Mouse (Mus musculus): ENCODE measurements around the gene Hinfp. TPM values are rescaled to one million over a fixed set of nuclear protein-coding genes. Genes with fewer than 3 reads are reported as not detected.

Hinfp gene
- polyA plus RNA-seq, 1 experiment from 2014 or later, result 14.9 TPM

- H3K4me1 ChIP-seq, result peaks cover 31% of the 10 kb centered on the region
- peak overlapping the region; percentile 98 for H3K4me2 ChIP-seq
- H3K36me3 ChIP-seq, result peaks cover 30% of the 10 kb centered on the region
- peak overlapping the region; percentile 66 for H3K27ac ChIP-seq (replicated peaks)
- H3K9ac ChIP-seq, result peak overlapping the region; percentile 95
- ATAC-seq (ENCODE audit: extremely low read depth, insufficient number of reproducible peaks, low FRiP score, low TSS enrichment), result no peak
- H3K4me3 ChIP-seq, result peak overlapping the region; percentile 94
- 3% methylated on average over 37 of the region's 37 CpGs for WGBS
- no peaks in the 10 kb centered on the region for H3K9me3 ChIP-seq
- H3K27me3 ChIP-seq (replicated peaks), result no peaks in the 10 kb centered on the region
Measured at GRCm38 (mm10) chr9:44319105-44319886, 13.8 kb upstream of the Hinfp start.

GRCm38 (mm10) chr9:44318826-44319095 lies 13.3 kb upstream of the Hinfp start:
- Histone ChIP-seq H3K27ac (replicated peaks) (no peak overlapping the region), H3K9ac (peak overlapping the region; percentile 95), H3K9me3 (no peaks in the 10 kb centered on the region), H3K4me2 (peak overlapping the region; percentile 98), H3K4me3 (peak overlapping the region; percentile 94), H3K27me3 (replicated peaks) (no peaks in the 10 kb centered on the region), H3K36me3 (peaks cover 36% of the 10 kb centered on the region), H3K4me1 (peaks cover 31% of the 10 kb centered on the region)
- 28% methylated on average over 3 of the region's 3 CpGs for WGBS
- ATAC-seq (ENCODE audit: extremely low read depth, insufficient number of reproducible peaks, low FRiP score, low TSS enrichment), result no peak

DNA sequence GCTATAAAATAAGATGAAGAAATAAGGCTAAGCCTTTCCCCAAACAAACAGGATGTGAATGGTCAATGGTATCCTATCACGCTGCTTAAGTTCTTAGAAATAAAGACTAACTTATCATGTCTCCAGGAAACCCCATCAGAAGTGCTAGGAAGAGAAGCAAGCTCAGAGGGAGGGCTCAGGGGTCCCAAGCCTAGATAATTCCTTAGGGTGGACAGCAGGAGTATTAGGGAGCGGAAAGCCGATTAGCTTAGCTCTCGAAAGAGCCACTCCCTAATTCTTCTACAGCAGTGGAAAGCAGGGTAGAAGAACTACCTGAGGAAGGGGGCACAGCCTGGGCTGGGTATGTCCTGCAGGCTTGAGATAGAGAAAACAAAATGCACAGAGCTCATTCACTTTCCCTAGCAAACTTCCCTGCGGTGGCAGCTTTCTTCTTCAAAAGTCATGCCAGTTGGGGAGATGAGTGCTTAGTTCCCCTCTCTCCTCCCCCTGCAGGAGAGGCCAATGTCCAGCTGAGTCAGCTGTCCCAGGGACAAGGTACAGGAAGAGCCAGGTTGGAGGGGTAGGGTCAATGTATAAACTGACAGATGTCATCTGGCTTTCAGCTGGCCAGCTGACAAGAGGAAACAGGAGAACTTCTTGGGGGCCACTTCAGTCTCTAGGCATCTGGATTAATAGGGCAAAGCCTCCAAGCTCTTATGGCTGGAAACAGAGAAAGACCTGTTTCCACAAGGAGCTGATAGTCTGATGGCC lies 12.8 kb upstream of the Hinfp start:
- no peak overlapping the region for H3K27ac ChIP-seq (replicated peaks)
- peaks cover 31% of the 10 kb centered on the region for H3K4me1 ChIP-seq
- H3K4me2 ChIP-seq, result peak overlapping the region; percentile 98
- H3K36me3 ChIP-seq, result peaks cover 41% of the 10 kb centered on the region
- ATAC-seq (ENCODE audit: extremely low read depth, insufficient number of reproducible peaks, low FRiP score, low TSS enrichment), result no peak
- 54% methylated on average over 5 of the region's 5 CpGs for WGBS
- H3K27me3 ChIP-seq (replicated peaks), result no peaks in the 10 kb centered on the region
- H3K9ac ChIP-seq, result peak overlapping the region; percentile 95
- H3K9me3 ChIP-seq, result no peaks in the 10 kb centered on the region
- H3K4me3 ChIP-seq, result peak overlapping the region; percentile 94

GRCm38 (mm10) chr9:44317452-44317851 lies 12.0 kb upstream of the Hinfp start:
- H3K27ac ChIP-seq (replicated peaks), result no peak overlapping the region

GRCm38 (mm10) chr9:44314910-44315309 lies 9.4 kb upstream of the Hinfp start:
- WGBS, result 90% methylated on average over 18 of the region's 18 CpGs
- Histone ChIP-seq H3K27me3 (replicated peaks) (no peaks in the 10 kb centered on the region), H3K36me3 (peaks cover 47% of the 10 kb centered on the region), H3K4me2 (no peak overlapping the region), H3K9me3 (no peaks in the 10 kb centered on the region), H3K27ac (replicated peaks) (no peak overlapping the region), H3K4me1 (peaks cover 41% of the 10 kb centered on the region), H3K9ac (no peak overlapping the region), H3K4me3 (no peak overlapping the region)
- no peak for ATAC-seq (ENCODE audit: extremely low read depth, insufficient number of reproducible peaks, low FRiP score, low TSS enrichment)

More at GRCm38 (mm10) chr9:44317452-44317851, 12.0 kb upstream of the Hinfp start:
- H3K36me3 ChIP-seq, result peaks cover 47% of the 10 kb centered on the region
- H3K4me3 ChIP-seq, result no peak overlapping the region
- 77% methylated on average over 4 of the region's 4 CpGs for WGBS
- H3K27me3 ChIP-seq (replicated peaks), result no peaks in the 10 kb centered on the region
- peak overlapping the region; percentile 98 for H3K4me2 ChIP-seq
- peaks cover 31% of the 10 kb centered on the region for H3K4me1 ChIP-seq
- H3K9me3 ChIP-seq, result no peaks in the 10 kb centered on the region
- ATAC-seq (ENCODE audit: extremely low read depth, insufficient number of reproducible peaks, low FRiP score, low TSS enrichment), result no peak
- H3K9ac ChIP-seq, result 0 out of 2 replicates have a peak overlapping the region, but pooled peaks have one; percentile 95

GRCm38 (mm10) chr9:44314257-44314547 lies 8.7 kb upstream of the Hinfp start:
- peaks cover 39% of the 10 kb centered on the region for H3K4me1 ChIP-seq
- WGBS, result 74% methylated on average over 4 of the region's 4 CpGs
- H3K9ac ChIP-seq, result no peak overlapping the region
- H3K27ac ChIP-seq (replicated peaks), result no peak overlapping the region
- no peak for ATAC-seq (ENCODE audit: extremely low read depth, insufficient number of reproducible peaks, low FRiP score, low TSS enrichment)
- H3K4me3 ChIP-seq, result no peak overlapping the region
- no peaks in the 10 kb centered on the region for H3K27me3 ChIP-seq (replicated peaks)
- no peaks in the 10 kb centered on the region for H3K9me3 ChIP-seq
- H3K4me2 ChIP-seq, result no peak overlapping the region
- H3K36me3 ChIP-seq, result peaks cover 47% of the 10 kb centered on the region

- 76% methylated on average over 19 of the region's 19 CpGs for WGBS
- H3K4me3 ChIP-seq, result no peak overlapping the region
- H3K4me1 ChIP-seq, result peaks cover 33% of the 10 kb centered on the region
- H3K27me3 ChIP-seq (replicated peaks), result no peaks in the 10 kb centered on the region
- H3K9ac ChIP-seq, result no peak overlapping the region
- H3K27ac ChIP-seq (replicated peaks), result no peak overlapping the region
- no peak for ATAC-seq (ENCODE audit: extremely low read depth, insufficient number of reproducible peaks, low FRiP score, low TSS enrichment)
- H3K4me2 ChIP-seq, result no peak overlapping the region
- peaks cover 47% of the 10 kb centered on the region for H3K36me3 ChIP-seq
- no peaks in the 10 kb centered on the region for H3K9me3 ChIP-seq
Measured at GRCm38 (mm10) chr9:44313476-44314256, 8.2 kb upstream of the Hinfp start.

DNA sequence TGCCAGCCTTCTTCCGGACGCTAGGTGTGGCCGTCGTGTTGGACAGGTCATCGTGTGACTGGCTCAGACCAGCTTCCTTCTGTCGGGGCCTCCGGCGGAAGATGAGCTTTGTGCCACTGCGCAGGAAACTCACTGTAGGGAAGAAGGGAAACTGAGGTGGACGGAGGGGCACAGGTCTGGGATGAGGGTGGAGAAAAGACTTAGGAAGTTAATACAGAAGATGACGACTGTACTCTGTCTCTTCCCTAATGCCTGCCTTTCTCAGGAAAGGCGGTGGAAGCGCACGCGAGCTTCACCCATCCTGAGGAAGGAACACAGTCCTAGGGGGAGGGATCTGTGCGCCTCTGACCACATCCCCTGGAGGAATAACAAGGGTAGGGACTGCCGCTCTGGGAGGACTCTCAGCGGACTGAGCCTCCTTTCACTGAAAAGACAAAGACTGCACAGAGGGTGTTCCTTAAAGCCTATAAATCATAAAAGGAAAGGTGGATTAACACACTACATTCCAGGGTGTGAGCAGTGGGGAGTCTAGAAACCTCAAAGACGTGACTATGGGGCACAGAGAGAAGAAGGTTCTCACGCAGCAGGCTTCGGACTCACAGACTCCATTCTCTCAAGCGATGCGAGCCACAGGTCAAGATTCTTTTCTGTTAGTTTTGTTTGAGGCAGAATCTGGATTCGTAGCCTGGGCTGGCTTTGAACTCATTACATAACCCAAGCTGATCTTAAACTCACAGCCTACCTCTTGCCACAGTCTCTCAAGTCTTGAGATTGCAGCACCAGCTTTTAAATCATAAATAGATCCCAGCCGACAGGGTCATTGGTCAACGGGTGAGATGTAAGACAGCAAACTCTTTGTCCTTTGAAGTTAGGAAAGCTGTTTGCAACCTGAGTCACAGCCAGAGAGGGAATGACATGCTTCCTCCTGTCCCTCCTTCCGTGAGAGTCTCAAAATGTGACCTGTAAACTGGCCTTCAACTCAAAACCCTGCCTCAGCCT lies 6.0 kb upstream of the Hinfp start:
- Histone ChIP-seq H3K9ac (peak overlapping the region; percentile 54), H3K4me3 (peak overlapping the region; percentile 7; the same call in 1 of the 2 replicates), H3K27me3 (replicated peaks) (no peaks in the 10 kb centered on the region)

GRCm38 (mm10) chr9:44310750-44311135 lies 5.3 kb upstream of the Hinfp start:
- H3K27ac ChIP-seq (replicated peaks), result peak overlapping the region; percentile 34; the same call in 1 of the 2 replicates
- peak overlapping the region; percentile 7; the same call in 1 of the 2 replicates for H3K4me3 ChIP-seq
- no peaks in the 10 kb centered on the region for H3K9me3 ChIP-seq
- WGBS, result 26% methylated on average over 10 of the region's 10 CpGs
- H3K4me1 ChIP-seq, result peaks cover 19% of the 10 kb centered on the region
- H3K4me2 ChIP-seq, result peak overlapping the region; percentile 50
- peak overlapping the region; percentile 54 for H3K9ac ChIP-seq
- ATAC-seq (ENCODE audit: extremely low read depth, insufficient number of reproducible peaks, low FRiP score, low TSS enrichment), result no peak
- H3K27me3 ChIP-seq (replicated peaks), result no peaks in the 10 kb centered on the region
- peaks cover 32% of the 10 kb centered on the region for H3K36me3 ChIP-seq

More for the DNA sequence above, 6.0 kb upstream of the Hinfp start:
- no peaks in the 10 kb centered on the region for H3K9me3 ChIP-seq
- peaks cover 19% of the 10 kb centered on the region for H3K4me1 ChIP-seq
- peak overlapping the region; percentile 50 for H3K4me2 ChIP-seq
- ATAC-seq (ENCODE audit: extremely low read depth, insufficient number of reproducible peaks, low FRiP score, low TSS enrichment), result no peak
- WGBS, result 21% methylated on average over 27 of the region's 27 CpGs
- H3K36me3 ChIP-seq, result peaks cover 39% of the 10 kb centered on the region
- H3K27ac ChIP-seq (replicated peaks), result peak overlapping the region; percentile 34; the same call in 1 of the 2 replicates

- WGBS, result 77% methylated on average over 3 of the region's 3 CpGs
- H3K36me3 ChIP-seq, result peaks cover 22% of the 10 kb centered on the region
- ATAC-seq (ENCODE audit: extremely low read depth, insufficient number of reproducible peaks, low FRiP score, low TSS enrichment), result no peak
Measured at GRCm38 (mm10) chr9:44309756-44310155, 4.3 kb upstream of the Hinfp start.

More at GRCm38 (mm10) chr9:44309756-44310155, 4.3 kb upstream of the Hinfp start:
- no peaks in the 10 kb centered on the region for H3K9me3 ChIP-seq
- H3K9ac ChIP-seq, result no peak overlapping the region
- no peak overlapping the region for H3K4me3 ChIP-seq
- peaks cover 22% of the 10 kb centered on the region for H3K4me1 ChIP-seq
- H3K4me2 ChIP-seq, result no peak overlapping the region
- no peak overlapping the region for H3K27ac ChIP-seq (replicated peaks)
- no peaks in the 10 kb centered on the region for H3K27me3 ChIP-seq (replicated peaks)
